Mouse (Mus musculus) heart, embryonic 16.5 days (tissue): ENCODE results near the gene Me1. TPM values are rescaled to one million over a fixed set of nuclear protein-coding genes. Genes with fewer than 3 reads are reported as not detected.
A peak's percentile ranks its signal among the peaks of the same experiment; 100 is the strongest.

Experiments used
- ATAC-seq: fragments of 200-750 bp; cut with Nextera tagmentation; replicated peaks from 2 replicates; pipeline ENCODE4 v1.8.0; 2017; ENCODE audit warnings: moderate number of reproducible peaks; ENCODE audit not compliant: insufficient read depth, low FRiP score; ENCODE audit errors: extremely low read depth
- H3K27ac ChIP-seq: fragments of 300-500 bp; sonication (generic); 2 replicates; pipeline ENCODE4 v1.5.1; 2014; ENCODE audit warnings: mild to moderate bottlenecking, low read length, control low read depth, moderate library complexity
- H3K27me3 ChIP-seq: fragments of 300-500 bp; sonication (generic); 2 replicates; pipeline ENCODE4 v1.6.1; 2014; ENCODE audit warnings: low read length, mixed read lengths; ENCODE audit not compliant: control insufficient read depth, insufficient read depth
- H3K36me3 ChIP-seq: fragments of 300-500 bp; sonication (generic); 2 replicates; pipeline ENCODE4 v1.6.1; 2014; ENCODE audit not compliant: control insufficient read depth, insufficient read depth
- H3K4me1 ChIP-seq: fragments of 300-500 bp; sonication (generic); 2 replicates; pipeline ENCODE4 v1.6.1; 2014; ENCODE audit warnings: low read length, mixed read lengths; ENCODE audit not compliant: control insufficient read depth, insufficient read depth
- H3K4me2 ChIP-seq: fragments of 300-500 bp; sonication (generic); 2 replicates; pipeline ENCODE4 v1.6.1; 2014; ENCODE audit warnings: low read depth, mild to moderate bottlenecking, control low read depth, low read length
- H3K4me3 ChIP-seq: fragments of 300-500 bp; sonication (generic); 2 replicates; pipeline ENCODE4 v1.5.1; 2014; ENCODE audit warnings: mild to moderate bottlenecking, control low read depth, low read length
- H3K9ac ChIP-seq: fragments of 300-500 bp; sonication (generic); 2 replicates; pipeline ENCODE4 v1.6.1; 2014; ENCODE audit warnings: low read length, control low read depth
- H3K9me3 ChIP-seq: fragments of 300-500 bp; sonication (generic); replicated peaks from 2 replicates; pipeline ENCODE4 v1.6.1; 2016; ENCODE audit warnings: low read length; ENCODE audit not compliant: control insufficient read depth
- WGBS: fragments of 180-500 bp; shearing (Covaris S2); extraction: QIAGEN DNeasy Blood & Tissue Kit; methylation state at CpG from one replicate; pipeline ENCODE4 v1.1.7; 2014; 5-methylcytosine and 5-hydroxymethylcytosine counted together
- polyA plus RNA-seq: library from polyadenylated mRNA; unstranded; fragments of >200 nt; fragmentation: Nextera tagmentation; extraction: Ambion mirVana; gene quantifications from 2 replicates; pipeline ENCODE4 v1.2.1, GENCODE M21; 2015

The Me1 gene
- polyA plus RNA-seq, 1 experiment from 2014 or later, result 19.6 TPM

- no peak for ATAC-seq
- WGBS, result 82% methylated on average over 4 of the region's 4 CpGs
Measured at GRCm38 (mm10) chr9:86658347-86658746, 37.4 kb downstream of the Me1 start.

GRCm38 (mm10) chr9:86652194-86652593 is 43.6 kb downstream of the Me1 start:
- no peaks in the 10 kb centered on the region for H3K27me3 ChIP-seq
- no peak overlapping the region for H3K4me3 ChIP-seq
- no peaks in the 10 kb centered on the region for H3K4me1 ChIP-seq
- H3K36me3 ChIP-seq, result no peaks in the 10 kb centered on the region
- WGBS, result 63% methylated on average over 1 of the region's 1 CpGs
- H3K9me3 ChIP-seq, result 0 out of 2 replicates have a peak, but pooled peaks cover 2% of the 10 kb centered on the region
- ATAC-seq, result no peak
- no peak overlapping the region for H3K4me2 ChIP-seq
- no peak overlapping the region for H3K9ac ChIP-seq
- H3K27ac ChIP-seq, result no peak overlapping the region

More at GRCm38 (mm10) chr9:86658347-86658746, 37.4 kb downstream of the Me1 start:
- H3K4me3 ChIP-seq, result no peak overlapping the region
- no peaks in the 10 kb centered on the region for H3K36me3 ChIP-seq
- H3K27ac ChIP-seq, result no peak overlapping the region
- no peaks in the 10 kb centered on the region for H3K4me1 ChIP-seq
- no peak overlapping the region for H3K4me2 ChIP-seq
- H3K9ac ChIP-seq, result no peak overlapping the region
- no peaks in the 10 kb centered on the region for H3K27me3 ChIP-seq
- H3K9me3 ChIP-seq, result 0 out of 2 replicates have a peak, but pooled peaks cover 4% of the 10 kb centered on the region

GRCm38 (mm10) chr9:86651254-86651653 is 44.5 kb downstream of the Me1 start:
- Histone ChIP-seq H3K9ac (no peak overlapping the region), H3K4me1 (no peaks in the 10 kb centered on the region), H3K36me3 (no peaks in the 10 kb centered on the region), H3K4me3 (no peak overlapping the region), H3K4me2 (no peak overlapping the region), H3K27ac (no peak overlapping the region), H3K9me3 (0 out of 2 replicates have a peak, but pooled peaks cover 2% of the 10 kb centered on the region), H3K27me3 (no peaks in the 10 kb centered on the region)
- no peak for ATAC-seq
- WGBS, result 91% methylated on average over 3 of the region's 3 CpGs

- Histone ChIP-seq H3K9me3 (0 out of 2 replicates have a peak, but pooled peaks cover 2% of the 10 kb centered on the region), H3K4me2 (no peak overlapping the region), H3K4me3 (no peak overlapping the region), H3K36me3 (no peaks in the 10 kb centered on the region), H3K9ac (no peak overlapping the region), H3K4me1 (no peaks in the 10 kb centered on the region), H3K27me3 (no peaks in the 10 kb centered on the region), H3K27ac (no peak overlapping the region)
- WGBS, result 89% methylated on average over 5 of the region's 5 CpGs
- ATAC-seq, result no peak
Measured at GRCm38 (mm10) chr9:86650822-86651221, 44.9 kb downstream of the Me1 start.

GRCm38 (mm10) chr9:86647931-86648550 is 47.7 kb downstream of the Me1 start:
- Histone ChIP-seq H3K4me2 (no peak overlapping the region), H3K27ac (peak overlapping the region; percentile 63), H3K9ac (no peak overlapping the region), H3K27me3 (no peaks in the 10 kb centered on the region), H3K4me3 (no peak overlapping the region), H3K36me3 (no peaks in the 10 kb centered on the region), H3K9me3 (no peaks in the 10 kb centered on the region), H3K4me1 (no peaks in the 10 kb centered on the region)
- WGBS, result 51% methylated on average over 7 of the region's 7 CpGs
- no peak for ATAC-seq

GRCm38 (mm10) chr9:86646807-86647206 is 48.9 kb downstream of the Me1 start:
- H3K27me3 ChIP-seq, result no peaks in the 10 kb centered on the region
- H3K9ac ChIP-seq, result no peak overlapping the region
- H3K27ac ChIP-seq, result no peak overlapping the region
- no peaks in the 10 kb centered on the region for H3K4me1 ChIP-seq
- no peak overlapping the region for H3K4me3 ChIP-seq
- no peak overlapping the region for H3K4me2 ChIP-seq
- H3K9me3 ChIP-seq, result no peaks in the 10 kb centered on the region
- no peak for ATAC-seq
- H3K36me3 ChIP-seq, result no peaks in the 10 kb centered on the region
- 0% methylated on average over 1 of the region's 1 CpGs for WGBS

- Histone ChIP-seq H3K9me3 (no peaks in the 10 kb centered on the region), H3K36me3 (no peaks in the 10 kb centered on the region), H3K27me3 (no peaks in the 10 kb centered on the region), H3K27ac (no peak overlapping the region), H3K4me1 (no peaks in the 10 kb centered on the region; the same call in 1 of the 2 replicates), H3K9ac (no peak overlapping the region), H3K4me3 (no peak overlapping the region), H3K4me2 (no peak overlapping the region)
- no peak for ATAC-seq
- WGBS, result 92% methylated on average over 4 of the region's 4 CpGs
Measured at GRCm38 (mm10) chr9:86643497-86643896, 52.3 kb downstream of the Me1 start.

GRCm38 (mm10) chr9:86638771-86639170 is 57.0 kb downstream of the Me1 start:
- Histone ChIP-seq H3K9me3 (no peaks in the 10 kb centered on the region), H3K36me3 (no peaks in the 10 kb centered on the region)
- 67% methylated on average over 6 of the region's 6 CpGs for WGBS

GRCm38 (mm10) chr9:86631153-86631552 is 64.6 kb downstream of the Me1 start:
- 49% methylated on average over 7 of the region's 7 CpGs for WGBS
- ATAC-seq, result peak; percentile 33; the same call in 1 of the 2 replicates
- H3K4me2 ChIP-seq, result peak overlapping the region; percentile 57
- H3K4me1 ChIP-seq, result peaks cover 22% of the 10 kb centered on the region
- no peaks in the 10 kb centered on the region for H3K9me3 ChIP-seq
- H3K4me3 ChIP-seq, result peak overlapping the region; percentile 26
- no peaks in the 10 kb centered on the region; the same call in 1 of the 2 replicates for H3K36me3 ChIP-seq
- H3K27me3 ChIP-seq, result no peaks in the 10 kb centered on the region
- H3K27ac ChIP-seq, result peak overlapping the region; percentile 62; the same call in 1 of the 2 replicates
- H3K9ac ChIP-seq, result 0 out of 2 replicates have a peak overlapping the region, but pooled peaks have one; percentile 20

More at GRCm38 (mm10) chr9:86638771-86639170, 57.0 kb downstream of the Me1 start:
- H3K27ac ChIP-seq, result peak overlapping the region; percentile 39; the same call in 1 of the 2 replicates
- ATAC-seq, result no peak
- no peaks in the 10 kb centered on the region; the same call in 1 of the 2 replicates for H3K4me1 ChIP-seq
- H3K27me3 ChIP-seq, result no peaks in the 10 kb centered on the region
- no peak overlapping the region for H3K4me3 ChIP-seq
- no peak overlapping the region for H3K4me2 ChIP-seq
- no peak overlapping the region for H3K9ac ChIP-seq
